Mouse (Mus musculus) thymus, adult 2 months (tissue): ENCODE measurements around the gene Phf10.

Experiments used
- CTCF ChIP-seq: fragments of 200-500 bp; IDR thresholded peaks from 2 replicates; pipeline ENCODE4 v1.5.1; 2012; ENCODE audit warnings: mild to moderate bottlenecking, control low read depth, low read length, moderate library complexity, borderline replicate concordance; ENCODE audit not compliant: control insufficient read depth, poor library complexity, insufficient read depth; ENCODE audit errors: extremely low read depth
- POLR2A ChIP-seq: fragments of 200-500 bp; IDR thresholded peaks from 2 replicates; pipeline ENCODE4 v1.6.1; 2012; ENCODE audit warnings: mild to moderate bottlenecking, low read length, control low read depth, moderate library complexity; ENCODE audit not compliant: control insufficient read depth, poor library complexity, insufficient read depth; ENCODE audit errors: extremely low read depth

- TF ChIP-seq CTCF (no peak), POLR2A (no peak)
Observed at GRCm38 (mm10) chr17:14904637-14905265, 56.3 kb downstream of the Phf10 start.
